Mouse (Mus musculus) MEL (cell line): ENCODE results near the gene Ppox.
"Not testable (repeated sequence)": the region's sequence is repeated elsewhere in the genome, so short reads cannot be mapped to it uniquely, and the experiment has no call there.

ENCODE experiments used
- CHD2 ChIP-seq: IDR thresholded peaks from 2 replicates; pipeline ENCODE4 v1.6.1; 2011; ENCODE audit warnings: low read length, improper control_type of control experiment
- CTCF ChIP-seq, 3 experiments: IDR thresholded peaks in 2 of 3; conservative IDR thresholded peaks in 1 of 3; 2 replicates each; pipeline ENCODE4 v1.5.1; 2011 to 2012; ENCODE audit warnings: low read length in 3 of 3, low read depth in 2 of 3, mild to moderate bottlenecking in 2 of 3, improper control_type of control experiment in 1 of 3, inconsistent platforms in 1 of 3, mixed read lengths in 1 of 3, moderate library complexity in 1 of 3; ENCODE audit not compliant: control insufficient read depth in 1 of 3, insufficient read depth in 1 of 3, poor library complexity in 1 of 3, severe bottlenecking in 1 of 3
- MAX ChIP-seq: IDR thresholded peaks from 2 replicates; pipeline ENCODE4 v1.6.1; 2011; ENCODE audit warnings: low read length, improper control_type of control experiment
- NRF1 ChIP-seq: IDR thresholded peaks from 2 replicates; pipeline ENCODE4 v1.6.1; 2014; ENCODE audit warnings: low read depth, mild to moderate bottlenecking, inconsistent platforms, low read length, improper control_type of control experiment, moderate library complexity; ENCODE audit not compliant: poor library complexity, insufficient read depth, severe bottlenecking
- POLR2A ChIP-seq, 2 experiments: IDR thresholded peaks; 2 replicates each; pipeline ENCODE4 v1.6.1; 2011 to 2012; ENCODE audit warnings: low read length in 2 of 2, mild to moderate bottlenecking in 2 of 2, control low read depth in 1 of 2, improper control_type of control experiment in 1 of 2, low read depth in 1 of 2, moderate library complexity in 1 of 2; ENCODE audit not compliant: control insufficient read depth in 1 of 2, insufficient read depth in 1 of 2, poor library complexity in 1 of 2
- SIN3A ChIP-seq: IDR thresholded peaks from 2 replicates; pipeline ENCODE4 v1.6.1; 2012; ENCODE audit warnings: low read length, improper control_type of control experiment, inconsistent platforms

- not testable (repeated sequence) for TF ChIP-seq CTCF (IDR thresholded peaks at IDR 0.05 in 2 of 3, conservative IDR thresholded peaks at IDR 0.05 in 1 of 3; ENCODE audit: control insufficient read depth in 1 of 3, insufficient read depth in 1 of 3, low read depth in 2 of 3, low read length in 3 of 3, poor library complexity in 1 of 3, severe bottlenecking in 1 of 3); MAX; POLR2A (IDR thresholded peaks at IDR 0.05; ENCODE audit: control insufficient read depth in 1 of 2, insufficient read depth in 1 of 2, low read depth in 1 of 2, low read length in 2 of 2, poor library complexity in 1 of 2); NRF1; CHD2; SIN3A
Observed at GRCm38 (mm10) chr1:171326588-171326987, 45.6 kb upstream of the Ppox start.
